Mouse (Mus musculus): ENCODE data around the gene Ift27. TPM values are rescaled to one million over a fixed set of nuclear protein-coding genes. Genes with fewer than 3 reads are reported as not detected.

The Ift27 gene
- polyA plus RNA-seq (2016; fragmentation: Nextera tagmentation; extraction: Ambion mirVana) = 136 and 141 TPM in 2 replicates

GRCm38 (mm10) chr15:78173972-78174886 is at the start of gene Ift27:
Gene Ift27 (minus strand): TSS chr15:78174107.
- peak; percentile 98 for DNase-seq (ENCODE audit: low spot score)
- under 1% methylated on average over 40 of the region's 40 CpGs for WGBS
- Histone ChIP-seq H3K4me1 (peaks cover 29% of the 10 kb centered on the region), H3K9me3 (no peaks in the 10 kb centered on the region), H3K36me3 (replicated peaks) (peaks cover 4% of the 10 kb centered on the region; the same call in 1 of the 2 replicates), H3K27me3 (replicated peaks; ENCODE audit: low read depth, poor library complexity, severe bottlenecking) (no peaks in the 10 kb centered on the region), H3K27ac (replicated peaks) (peak within 1 kb of the TSS; percentile 88), H3K4me3 (peak within 1 kb of the TSS; percentile 87)

GRCm38 (mm10) chr15:78215269-78215668 is 41.4 kb upstream of the Ift27 start:
- no peaks in the 10 kb centered on the region for H3K27me3 ChIP-seq (replicated peaks; ENCODE audit: low read depth, poor library complexity, severe bottlenecking)
- WGBS = 82% methylated on average over 9 of the region's 9 CpGs
- H3K4me1 ChIP-seq = no peaks in the 10 kb centered on the region
- no peak overlapping the region for H3K4me3 ChIP-seq
- no peaks in the 10 kb centered on the region for H3K9me3 ChIP-seq
- DNase-seq (ENCODE audit: low spot score) = no peak
- no peak overlapping the region for H3K27ac ChIP-seq (replicated peaks)
- H3K36me3 ChIP-seq (replicated peaks) = no peaks in the 10 kb centered on the region

GRCm38 (mm10) chr15:78211367-78211766 is 37.5 kb upstream of the Ift27 start:
- 85% methylated on average over 8 of the region's 8 CpGs for WGBS
- no peak overlapping the region for H3K27ac ChIP-seq (replicated peaks)
- H3K9me3 ChIP-seq = 0 out of 2 replicates have a peak, but pooled peaks cover 11% of the 10 kb centered on the region
- H3K4me1 ChIP-seq = no peaks in the 10 kb centered on the region
- H3K4me3 ChIP-seq = no peak overlapping the region
- peaks cover 4% of the 10 kb centered on the region for H3K27me3 ChIP-seq (replicated peaks; ENCODE audit: low read depth, poor library complexity, severe bottlenecking)
- no peak for DNase-seq (ENCODE audit: low spot score)
- H3K36me3 ChIP-seq (replicated peaks) = no peaks in the 10 kb centered on the region

GRCm38 (mm10) chr15:78210203-78210602 is 36.3 kb upstream of the Ift27 start:
- Histone ChIP-seq H3K9me3 (0 out of 2 replicates have a peak, but pooled peaks cover 11% of the 10 kb centered on the region), H3K4me3 (no peak overlapping the region), H3K27me3 (replicated peaks; ENCODE audit: low read depth, poor library complexity, severe bottlenecking) (peaks cover 16% of the 10 kb centered on the region), H3K36me3 (replicated peaks) (no peaks in the 10 kb centered on the region), H3K4me1 (no peaks in the 10 kb centered on the region), H3K27ac (replicated peaks) (no peak overlapping the region)
- 91% methylated on average over 4 of the region's 4 CpGs for WGBS
- DNase-seq (ENCODE audit: low spot score) = no peak

- Histone ChIP-seq H3K36me3 (replicated peaks) (no peaks in the 10 kb centered on the region), H3K27me3 (replicated peaks; ENCODE audit: low read depth, poor library complexity, severe bottlenecking) (peaks cover 55% of the 10 kb centered on the region), H3K27ac (replicated peaks) (no peak within 1 kb of the TSS), H3K9me3 (0 out of 2 replicates have a peak, but pooled peaks cover 11% of the 10 kb centered on the region), H3K4me1 (peaks cover 9% of the 10 kb centered on the region), H3K4me3 (no peak within 1 kb of the TSS)
- 87% methylated on average over 7 of the region's 7 CpGs for WGBS
- DNase-seq (ENCODE audit: low spot score) = no peak
Observed at GRCm38 (mm10) chr15:78206312-78206711, 32.4 kb upstream of the Ift27 start, which contains the start of gene Pvalb. Gene Pvalb (minus strand): TSS chr15:78206400.

GRCm38 (mm10) chr15:78205192-78205591 is 31.3 kb upstream of the Ift27 start:
- WGBS = 41% methylated on average over 3 of the region's 3 CpGs
- DNase-seq (ENCODE audit: low spot score) = peak; percentile 23
- Histone ChIP-seq H3K9me3 (0 out of 2 replicates have a peak, but pooled peaks cover 11% of the 10 kb centered on the region), H3K27me3 (replicated peaks; ENCODE audit: low read depth, poor library complexity, severe bottlenecking) (peaks cover 58% of the 10 kb centered on the region), H3K27ac (replicated peaks) (no peak overlapping the region), H3K36me3 (replicated peaks) (no peaks in the 10 kb centered on the region), H3K4me3 (no peak overlapping the region), H3K4me1 (peaks cover 9% of the 10 kb centered on the region)

- 0 out of 2 replicates have a peak overlapping the region, but pooled peaks have one; percentile 40 for H3K27ac ChIP-seq (replicated peaks)
- H3K9me3 ChIP-seq = 0 out of 2 replicates have a peak, but pooled peaks cover 6% of the 10 kb centered on the region
- peak overlapping the region; percentile 53 for H3K4me3 ChIP-seq
- 1% methylated on average over 41 of the region's 41 CpGs for WGBS
- peaks cover 64% of the 10 kb centered on the region for H3K27me3 ChIP-seq (replicated peaks; ENCODE audit: low read depth, poor library complexity, severe bottlenecking)
- H3K36me3 ChIP-seq (replicated peaks) = no peaks in the 10 kb centered on the region
- DNase-seq (ENCODE audit: low spot score) = peak; percentile 70
- H3K4me1 ChIP-seq = peaks cover 9% of the 10 kb centered on the region
Observed at GRCm38 (mm10) chr15:78204053-78204847, 30.3 kb upstream of the Ift27 start.

GRCm38 (mm10) chr15:78195096-78195880 is 21.4 kb upstream of the Ift27 start:
- no peaks in the 10 kb centered on the region for H3K9me3 ChIP-seq
- H3K4me1 ChIP-seq = no peaks in the 10 kb centered on the region
- H3K36me3 ChIP-seq (replicated peaks) = no peaks in the 10 kb centered on the region
- H3K27ac ChIP-seq (replicated peaks) = no peak overlapping the region
- H3K27me3 ChIP-seq (replicated peaks; ENCODE audit: low read depth, poor library complexity, severe bottlenecking) = 0 out of 2 replicates have a peak, but pooled peaks cover 6% of the 10 kb centered on the region
- H3K4me3 ChIP-seq = no peak overlapping the region
- WGBS = 72% methylated on average over 28 of the region's 28 CpGs
- DNase-seq (ENCODE audit: low spot score) = no peak

- Histone ChIP-seq H3K27me3 (replicated peaks; ENCODE audit: low read depth, poor library complexity, severe bottlenecking) (0 out of 2 replicates have a peak, but pooled peaks cover under 1% of the 10 kb centered on the region), H3K9me3 (no peaks in the 10 kb centered on the region), H3K27ac (replicated peaks) (no peak overlapping the region), H3K4me1 (no peaks in the 10 kb centered on the region), H3K36me3 (replicated peaks) (no peaks in the 10 kb centered on the region), H3K4me3 (no peak overlapping the region)
- DNase-seq (ENCODE audit: low spot score) = no peak
- WGBS = 80% methylated on average over 3 of the region's 3 CpGs
Observed at GRCm38 (mm10) chr15:78194320-78194719, 20.4 kb upstream of the Ift27 start.

GRCm38 (mm10) chr15:78189636-78190035 is 15.7 kb upstream of the Ift27 start:
- Histone ChIP-seq H3K9me3 (no peaks in the 10 kb centered on the region), H3K27me3 (replicated peaks; ENCODE audit: low read depth, poor library complexity, severe bottlenecking) (no peaks in the 10 kb centered on the region), H3K4me1 (peaks cover 6% of the 10 kb centered on the region), H3K4me3 (no peak overlapping the region), H3K27ac (replicated peaks) (no peak overlapping the region), H3K36me3 (replicated peaks) (no peaks in the 10 kb centered on the region)
- no peak for DNase-seq (ENCODE audit: low spot score)
- WGBS = 93% methylated on average over 7 of the region's 7 CpGs

GRCm38 (mm10) chr15:78188546-78188945 is 14.6 kb upstream of the Ift27 start:
- Histone ChIP-seq H3K27me3 (replicated peaks; ENCODE audit: low read depth, poor library complexity, severe bottlenecking) (peaks cover 8% of the 10 kb centered on the region), H3K4me3 (no peak overlapping the region), H3K9me3 (no peaks in the 10 kb centered on the region), H3K4me1 (peaks cover 13% of the 10 kb centered on the region), H3K36me3 (replicated peaks) (no peaks in the 10 kb centered on the region), H3K27ac (replicated peaks) (no peak overlapping the region)
- no peak for DNase-seq (ENCODE audit: low spot score)
- WGBS = 83% methylated on average over 3 of the region's 3 CpGs

- Histone ChIP-seq H3K36me3 (replicated peaks) (no peaks in the 10 kb centered on the region), H3K4me3 (no peak overlapping the region), H3K27ac (replicated peaks) (no peak overlapping the region), H3K27me3 (replicated peaks; ENCODE audit: low read depth, poor library complexity, severe bottlenecking) (peaks cover 23% of the 10 kb centered on the region), H3K4me1 (peaks cover 13% of the 10 kb centered on the region), H3K9me3 (no peaks in the 10 kb centered on the region)
- DNase-seq (ENCODE audit: low spot score) = no peak
- 65% methylated on average over 5 of the region's 5 CpGs for WGBS
Observed at GRCm38 (mm10) chr15:78186906-78187305, 13.0 kb upstream of the Ift27 start.

Measured in embryonic facial prominence, embryonic 10.5 days (tissue).